Mouse (Mus musculus) CH12.LX (cell line): ENCODE data around the gene Gemin2. TPM values are rescaled to one million over a fixed set of nuclear protein-coding genes. Genes with fewer than 3 reads are reported as not detected.
A peak's percentile ranks its signal among the peaks of the same experiment; 100 is the strongest.

Source experiments
- DNase-seq: peaks from one replicate; pipeline ENCODE4 v3.0.0-alpha.2; 2013; ENCODE audit errors: extremely low read depth
- H3K27ac ChIP-seq: 2 replicates; pipeline ENCODE4 v1.5.1; 2012; ENCODE audit warnings: low read depth, mild to moderate bottlenecking, control low read depth, moderate library complexity; ENCODE audit not compliant: insufficient read depth
- H3K27me3 ChIP-seq: replicated peaks from 2 replicates; pipeline ENCODE3; 2012; ENCODE audit warnings: inconsistent platforms
- H3K36me3 ChIP-seq, 2 experiments: replicated peaks in 1 of 2; 2 replicates each; pipeline versions ENCODE3 to v1.6.1; 2012; ENCODE audit warnings: inconsistent platforms in 1 of 2, low read length in 1 of 2, mild to moderate bottlenecking in 1 of 2, mixed read lengths in 1 of 2, moderate library complexity in 1 of 2; ENCODE audit not compliant: control insufficient read depth in 1 of 2, insufficient read depth in 1 of 2
- H3K4me1 ChIP-seq, 2 experiments: 2 replicates each; pipeline ENCODE4 v1.6.1; 2012; ENCODE audit warnings: inconsistent platforms in 1 of 2, moderate library complexity in 1 of 2; ENCODE audit not compliant: insufficient read depth in 2 of 2, control insufficient read depth in 1 of 2
- H3K4me2 ChIP-seq: 2 replicates; pipeline ENCODE4 v1.6.1; 2012; ENCODE audit warnings: low read depth, mild to moderate bottlenecking, control low read depth; ENCODE audit not compliant: poor library complexity, insufficient read depth, severe bottlenecking
- H3K4me3 ChIP-seq, 3 experiments: fragments of 150-350 bp in 1 of 3; sonication (generic) in 1 of 3; replicated peaks in 1 of 3; 2 replicates each; pipeline versions ENCODE3 to v1.5.1; 2011 to 2012; ENCODE audit warnings: low read depth in 2 of 3, low read length in 2 of 3, mild to moderate bottlenecking in 2 of 3, moderate library complexity in 2 of 3, control low read depth in 1 of 3, improper control_type of control experiment in 1 of 3, inconsistent platforms in 1 of 3, mixed read lengths in 1 of 3; ENCODE audit not compliant: poor library complexity in 1 of 3
- H3K79me2 ChIP-seq: replicated peaks from 2 replicates; pipeline ENCODE4 v1.6.1; 2012; ENCODE audit warnings: mild to moderate bottlenecking, moderate library complexity; ENCODE audit not compliant: control insufficient read depth, poor library complexity, insufficient read depth, severe bottlenecking; ENCODE audit errors: extremely low read depth
- H3K9ac ChIP-seq: 2 replicates; pipeline ENCODE4 v1.6.1; 2012; ENCODE audit warnings: low read depth, mild to moderate bottlenecking, control low read depth, moderate library complexity; ENCODE audit not compliant: insufficient read depth
- H3K9me3 ChIP-seq: replicated peaks from 2 replicates; pipeline ENCODE3; 2012; ENCODE audit warnings: low read length, inconsistent platforms, mixed read lengths
- BHLHE40 ChIP-seq: IDR thresholded peaks from 2 replicates; pipeline ENCODE4 v1.6.1; 2011; ENCODE audit warnings: mild to moderate bottlenecking, low read depth, low read length, improper control_type of control experiment
- CHD1 ChIP-seq: IDR thresholded peaks from 2 replicates; pipeline ENCODE4 v1.6.1; 2012; ENCODE audit warnings: low read depth, low read length, improper control_type of control experiment, inconsistent platforms
- CHD2 ChIP-seq: IDR thresholded peaks from 2 replicates; pipeline ENCODE4 v1.6.1; 2011; ENCODE audit warnings: low read length, improper control_type of control experiment
- CTCF ChIP-seq, 2 experiments: IDR thresholded peaks in 1 of 2; conservative IDR thresholded peaks in 1 of 2; 2 replicates each; pipeline ENCODE4 v1.5.1; 2011 to 2012; ENCODE audit warnings: low read depth in 2 of 2, low read length in 2 of 2, improper control_type of control experiment in 1 of 2, inconsistent platforms in 1 of 2, mild to moderate bottlenecking in 1 of 2, moderate library complexity in 1 of 2
- EP300 ChIP-seq: IDR thresholded peaks from 2 replicates; pipeline ENCODE4 v1.6.1; 2011; ENCODE audit warnings: low read length, improper control_type of control experiment
- ETS1 ChIP-seq: conservative IDR thresholded peaks from 2 replicates; pipeline ENCODE4 v1.6.1; 2012; ENCODE audit warnings: low read depth, mild to moderate bottlenecking, inconsistent platforms, low read length, improper control_type of control experiment, moderate library complexity
- GABPA ChIP-seq: IDR thresholded peaks from 2 replicates; pipeline ENCODE4 v1.6.1; 2012; ENCODE audit warnings: low read depth, low read length, improper control_type of control experiment, inconsistent platforms; ENCODE audit not compliant: insufficient replicate concordance
- IRF4 ChIP-seq: IDR thresholded peaks from 2 replicates; pipeline ENCODE4 v1.6.1; 2014; ENCODE audit warnings: low read depth, mild to moderate bottlenecking, inconsistent platforms, low read length, improper control_type of control experiment
- JUND ChIP-seq: conservative IDR thresholded peaks from 2 replicates; pipeline ENCODE4 v1.6.1; 2011; ENCODE audit warnings: low read depth, low read length, improper control_type of control experiment
- MAZ ChIP-seq: IDR thresholded peaks from 2 replicates; pipeline ENCODE4 v1.6.1; 2012; ENCODE audit warnings: low read depth, mild to moderate bottlenecking, inconsistent platforms, low read length, improper control_type of control experiment, moderate library complexity
- MEF2A ChIP-seq: IDR thresholded peaks from 2 replicates; pipeline ENCODE4 v1.6.1; 2014; ENCODE audit warnings: low read depth, mild to moderate bottlenecking, inconsistent platforms, low read length, improper control_type of control experiment, borderline replicate concordance
- MXI1 ChIP-seq: IDR thresholded peaks from 2 replicates; pipeline ENCODE4 v1.6.1; 2011; ENCODE audit warnings: mild to moderate bottlenecking, low read depth, low read length, improper control_type of control experiment
- NELFE ChIP-seq: IDR thresholded peaks from 2 replicates; pipeline ENCODE4 v1.6.1; 2011; ENCODE audit warnings: low read depth, low read length, improper control_type of control experiment
- RAD21 ChIP-seq: IDR thresholded peaks from 2 replicates; pipeline ENCODE4 v1.6.1; 2011; ENCODE audit warnings: low read depth, mild to moderate bottlenecking, low read length, improper control_type of control experiment, moderate library complexity
- SMC3 ChIP-seq: IDR thresholded peaks from 2 replicates; pipeline ENCODE4 v1.6.1; 2011; ENCODE audit warnings: low read depth, low read length, improper control_type of control experiment
- TBP ChIP-seq: conservative IDR thresholded peaks from 2 replicates; pipeline ENCODE4 v1.6.1; 2011; ENCODE audit warnings: low read depth, low read length, improper control_type of control experiment
- TCF12 ChIP-seq: IDR thresholded peaks from 2 replicates; pipeline ENCODE4 v1.6.1; 2014; ENCODE audit warnings: low read depth, mild to moderate bottlenecking, inconsistent platforms, low read length, improper control_type of control experiment
- USF2 ChIP-seq: conservative IDR thresholded peaks from 2 replicates; pipeline ENCODE4 v1.6.1; 2011; ENCODE audit warnings: low read depth, low read length, improper control_type of control experiment
- ZNF384 ChIP-seq: IDR thresholded peaks from 2 replicates; pipeline ENCODE4 v1.6.1; 2012; ENCODE audit warnings: low read depth, low read length, improper control_type of control experiment, inconsistent platforms
- dilution Hi-C: fragments of 300-500 bp; cut with MboI; formaldehyde crosslinking; loops from 2 replicates; pipeline ENCODE4 v1.14.3; 2020; ENCODE audit warnings: low sequenced_read_pairs; ENCODE audit not compliant: extremely low pct_unique_long_range_greater_than_20kb, extremely low pct_ligation_motif_present
- in situ Hi-C: fragments of 300-500 bp; cut with MboI; formaldehyde crosslinking; loops from 3 replicates; pipeline ENCODE4 v1.14.3; 2019; ENCODE audit warnings: low sequenced_read_pairs, low pct_ligation_motif_present, low pct_unique_long_range_greater_than_20kb, mixed read lengths
- polyA plus RNA-seq: library from polyadenylated mRNA; unstranded; fragments of >175 nt; gene quantifications from 2 replicates; pipeline ENCODE4 v1.2.1, GENCODE M21; 2012; ENCODE audit warnings: low read depth; ENCODE audit not compliant: insufficient read length
- total RNA-seq, 2 experiments: library from RNA; depleted of rRNA; stranded (reverse); fragments of 300-350 nt in 1 of 2; fragments of >200 nt in 1 of 2; gene quantifications; 2 replicates each; pipeline ENCODE4 v1.2.3; 2012 to 2014

Gemin2 gene
- total and polyA plus RNA-seq, 3 experiments: 19.6 to 36.7 (median 23.8) TPM

DNA sequence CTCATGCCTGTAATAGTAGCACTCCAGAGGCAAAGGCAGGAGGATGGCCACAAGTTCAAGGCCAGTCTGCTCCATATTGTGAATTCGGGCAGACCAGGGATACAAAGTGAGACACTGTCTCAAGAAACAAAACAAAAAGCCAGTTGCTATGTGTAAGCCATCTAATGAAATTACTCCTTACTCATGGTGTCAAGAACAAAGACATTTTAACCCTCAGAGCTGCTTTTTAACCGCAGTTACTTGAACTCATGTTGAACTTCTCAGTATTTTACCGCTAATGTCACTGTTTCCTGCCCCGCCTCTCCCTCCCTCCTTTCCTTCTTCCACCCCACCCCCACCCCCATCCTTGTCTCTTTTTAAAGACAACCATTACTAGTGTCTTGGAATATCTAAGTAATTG lies 8.1 kb downstream of the Gemin2 start:
- Histone ChIP-seq H3K4me3 (no peak overlapping the region), H3K9me3 (no peaks in the 10 kb centered on the region), H3K9ac (no peak overlapping the region), H3K36me3 (peaks cover 40 to 85% of the 10 kb centered on the region in 2 experiments), H3K79me2 (0 out of 2 replicates have a peak, but pooled peaks cover 2% of the 10 kb centered on the region), H3K27me3 (no peaks in the 10 kb centered on the region), H3K4me2 (no peak overlapping the region), H3K4me1 (no peaks in the 10 kb centered on the region), H3K27ac (no peak overlapping the region)
- no peak for DNase-seq
- in situ Hi-C loops: no loop called here
- dilution Hi-C loops: no loop called here
- TF ChIP-seq MAZ: no peak
- no peak for TF ChIP-seq TCF12
- TF ChIP-seq USF2: no peak

DNA sequence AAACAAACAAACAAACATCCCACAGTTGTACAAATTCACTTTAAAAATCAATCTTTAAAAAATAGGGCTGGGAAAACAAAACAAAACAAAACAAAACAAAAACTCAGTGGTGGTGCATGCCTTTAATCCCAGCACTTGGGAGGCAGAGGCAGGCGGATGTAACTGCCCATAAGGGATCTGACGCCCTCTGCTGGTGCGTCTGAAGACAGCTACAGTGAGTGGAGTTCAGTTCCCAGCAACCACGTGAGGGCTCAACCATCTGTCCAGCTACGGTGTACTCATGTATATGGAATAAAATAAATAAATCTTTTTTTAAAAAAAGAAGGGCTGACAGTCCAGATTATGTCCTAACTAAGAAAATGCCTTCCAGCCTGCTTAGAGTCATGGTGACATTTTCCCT lies 18.9 kb downstream of the Gemin2 start:
- dilution Hi-C loops (no loop called here), in situ Hi-C loops (no loop called here)
- Histone ChIP-seq H3K27me3 (no peaks in the 10 kb centered on the region), H3K9ac (no peak overlapping the region), H3K79me2 (no peaks in the 10 kb centered on the region), H3K9me3 (no peaks in the 10 kb centered on the region), H3K4me2 (no peak overlapping the region), H3K4me1 (no peaks in the 10 kb centered on the region), H3K4me3 (no peak overlapping the region), H3K36me3 (peaks cover 7 to 21% of the 10 kb centered on the region in 2 experiments), H3K27ac (no peak overlapping the region)
- peak; percentile 24 for DNase-seq
- TF ChIP-seq GABPA: no peak
- TF ChIP-seq CTCF (conservative IDR thresholded peaks at IDR 0.05 in 1 of 2, IDR thresholded peaks at IDR 0.05 in 1 of 2; ENCODE audit: low read depth in 2 of 2, low read length in 2 of 2): peak; percentile 22 to 48; a peak in 2 of 4 replicates
- TF ChIP-seq SMC3: peak; percentile 12; the same call in 1 of the 2 replicates
- TF ChIP-seq RAD21: no peak; the same call in none of the 2 replicates
- no peak for TF ChIP-seq MXI1

DNA sequence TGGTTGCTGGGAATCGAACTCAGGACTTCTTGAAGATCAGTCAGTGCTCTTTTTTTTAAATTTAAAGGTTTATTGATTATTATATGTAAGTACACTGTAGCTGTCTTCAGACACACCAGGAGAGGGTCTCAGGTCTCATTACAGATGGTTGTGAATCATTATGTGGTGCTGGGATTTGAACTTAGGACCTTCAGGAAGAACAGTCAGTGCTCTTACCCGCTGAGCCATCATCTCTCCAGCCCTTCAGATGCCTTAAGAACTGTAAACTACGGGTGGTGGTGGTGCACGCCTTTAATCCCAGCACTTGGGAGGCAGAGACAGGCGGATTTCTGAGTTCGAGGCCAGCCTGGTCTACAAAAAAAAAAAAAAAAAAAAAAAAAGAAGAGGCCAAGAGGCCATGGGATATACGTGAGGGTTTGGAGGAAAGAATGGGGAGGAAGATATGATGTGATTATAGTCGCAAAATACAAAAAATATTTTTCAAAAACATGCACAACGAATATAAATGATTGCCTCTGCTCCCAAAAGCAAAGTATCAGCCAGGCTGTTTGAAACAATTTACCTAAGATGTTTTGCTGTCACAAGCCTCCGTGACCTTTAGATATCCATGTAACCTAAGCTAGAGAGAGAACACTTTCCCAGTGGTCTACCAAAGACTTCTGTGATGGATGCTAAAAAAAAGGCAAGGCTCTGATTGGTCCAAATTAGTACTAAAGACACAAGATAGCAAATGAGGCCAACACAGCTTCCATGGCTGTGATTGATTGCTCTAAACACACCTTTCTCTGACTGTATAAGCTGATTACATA lies 26.2 kb downstream of the Gemin2 start:
- Histone ChIP-seq H3K79me2 (no peaks in the 10 kb centered on the region), H3K4me3 (no peak overlapping the region), H3K4me2 (peak overlapping the region; percentile 63; the same call in 1 of the 2 replicates), H3K9ac (no peak overlapping the region; the same call in 1 of the 2 replicates), H3K9me3 (no peaks in the 10 kb centered on the region), H3K36me3 (peaks cover 12 to 20% of the 10 kb centered on the region in 2 experiments), H3K4me1 (peaks cover 5 to 36% of the 10 kb centered on the region in 2 experiments; a peak in 3 of 4 replicates), H3K27ac (peak overlapping the region; percentile 93), H3K27me3 (no peaks in the 10 kb centered on the region)
- dilution Hi-C loops (no loop called here), in situ Hi-C loops (no loop called here)
- no peak for TF ChIP-seq NELFE
- peak; percentile 73 for TF ChIP-seq ZNF384
- no peak for TF ChIP-seq ETS1
- no peak for TF ChIP-seq EP300
- TF ChIP-seq IRF4: no peak
- TF ChIP-seq BHLHE40: no peak
- no peak for TF ChIP-seq CHD1
- TF ChIP-seq TBP: peak; percentile 94
- no peak for TF ChIP-seq CTCF (conservative IDR thresholded peaks at IDR 0.05 in 1 of 2, IDR thresholded peaks at IDR 0.05 in 1 of 2; ENCODE audit: low read depth in 2 of 2, low read length in 2 of 2)
- no peak for TF ChIP-seq CHD2
- TF ChIP-seq USF2: no peak
- no peak for TF ChIP-seq MEF2A
- no peak for TF ChIP-seq MXI1
- no peak for TF ChIP-seq TCF12
- no peak for TF ChIP-seq JUND
- no peak for TF ChIP-seq MAZ
- DNase-seq: peak; percentile 66
